Mouse (Mus musculus): ENCODE results near the gene Dner. TPM values are rescaled to one million over a fixed set of nuclear protein-coding genes. Genes with fewer than 3 reads are reported as not detected.

Gene Dner
- 100 to 1,000 TPM; 129 to 148 (median 141) TPM for total RNA-seq (2022)

DNA sequence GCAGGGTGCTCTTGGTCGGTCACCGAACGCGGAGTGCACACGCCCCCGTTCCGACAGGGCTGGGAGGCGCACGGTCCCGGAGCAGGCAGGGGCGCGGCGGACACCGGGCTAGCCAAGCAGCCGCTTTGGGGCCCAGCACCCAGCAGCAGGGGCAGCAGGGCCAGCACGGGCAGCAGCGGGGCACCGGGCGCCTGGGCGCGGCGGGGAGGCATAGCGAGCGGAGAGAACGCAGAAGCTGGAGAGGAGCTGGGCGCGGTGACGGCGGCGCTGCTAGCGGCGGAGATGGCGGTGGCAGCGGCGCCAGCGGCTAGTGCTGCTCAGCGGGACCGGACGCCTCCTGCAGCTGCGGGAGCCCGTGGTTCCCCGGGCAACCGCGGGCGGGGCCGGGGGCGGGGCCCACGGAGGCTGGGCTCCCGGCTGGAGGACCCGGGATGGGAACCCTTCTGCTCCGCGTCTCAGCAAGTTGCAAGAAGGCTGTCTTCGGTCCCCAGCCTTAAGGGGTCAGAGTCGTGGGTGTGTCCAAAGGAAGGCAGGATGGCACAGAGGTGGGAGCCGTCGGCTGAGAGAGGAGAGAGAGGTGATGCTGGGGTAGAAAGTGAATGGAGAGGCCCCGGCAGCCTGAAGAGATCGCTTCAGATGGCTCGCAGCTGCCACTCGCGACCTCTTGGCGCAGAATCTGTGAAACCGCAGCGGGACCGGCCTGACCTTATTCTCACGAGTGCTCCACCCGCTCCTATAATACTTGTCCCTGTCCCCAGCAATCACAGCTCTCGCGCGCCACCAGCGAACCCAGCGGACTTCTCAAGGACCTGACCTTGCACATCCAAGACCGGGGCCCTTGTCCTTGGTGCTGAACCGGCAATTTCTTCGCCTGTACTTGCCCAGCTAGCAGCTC, at the start of gene Dner:
Gene Dner, minus strand, starts transcription at position 705 of the 895 bp plus-strand sequence.
- DNase-seq (ENCODE audit: low spot score in 2 of 2), result peak; percentile 64 to 76

DNA sequence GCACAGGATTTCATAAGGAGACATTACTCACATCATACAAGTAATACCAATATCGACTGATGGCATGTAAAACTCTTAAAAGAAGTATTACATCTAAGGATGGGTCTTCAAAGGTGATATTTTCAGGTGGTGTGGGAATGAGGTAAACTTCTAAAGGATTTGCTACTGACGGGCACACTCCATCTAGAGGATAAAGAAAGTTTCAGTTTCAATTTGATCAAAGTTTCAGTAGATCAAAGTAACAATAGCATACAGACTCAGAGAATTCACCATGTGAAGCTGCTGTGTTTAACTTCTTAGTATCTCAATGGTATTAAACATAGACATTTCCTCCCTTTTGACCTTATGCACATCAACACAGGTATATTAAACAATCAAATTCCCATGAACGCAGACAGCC, 46.1 kb upstream of the Dner start:
- DNase-seq (ENCODE audit: low spot score in 2 of 2), result no peak

DNA sequence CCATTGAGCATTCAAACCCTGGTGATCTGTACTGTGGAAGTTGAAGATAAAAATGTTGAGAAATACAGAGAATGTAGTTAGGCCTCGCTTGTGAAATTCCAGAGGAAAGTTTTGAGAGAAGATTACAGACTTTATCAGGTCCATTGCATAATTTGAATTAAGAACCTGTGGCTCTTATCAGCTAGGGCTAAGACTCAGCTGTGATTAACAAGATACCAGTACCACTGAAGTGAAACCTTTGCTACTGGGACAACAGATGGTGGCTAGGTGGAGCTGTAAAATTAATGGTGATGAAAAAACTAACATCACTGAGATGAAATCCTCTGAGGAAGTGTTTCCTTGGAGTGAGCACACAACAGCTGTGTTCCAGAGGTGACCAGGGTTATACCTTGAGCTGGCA, 44.1 kb upstream of the Dner start:
- no peak for DNase-seq (ENCODE audit: low spot score in 2 of 2)

GRCm38 (mm10) chr1:84737097-84737496, 41.1 kb upstream of the Dner start:
- no peak for DNase-seq (ENCODE audit: low spot score in 2 of 2)

DNA sequence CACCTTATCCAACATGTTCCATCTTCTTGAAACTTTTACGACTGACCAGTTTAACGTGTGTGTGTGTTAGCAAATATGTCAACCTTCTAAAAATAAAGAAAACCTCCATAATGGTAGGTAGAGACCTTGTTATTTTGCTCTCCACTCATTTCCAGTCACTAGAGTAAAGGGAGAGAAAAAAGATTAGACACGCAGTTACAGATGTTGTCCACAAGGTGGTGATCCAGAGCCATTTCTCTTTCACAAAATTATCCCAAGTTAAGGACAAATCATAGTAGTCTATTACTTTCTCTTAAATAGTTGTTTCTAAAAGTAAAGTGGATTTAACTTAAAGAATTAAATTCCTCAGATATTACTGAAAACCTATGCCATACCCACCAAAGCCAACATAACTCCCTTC, 37.8 kb upstream of the Dner start:
- DNase-seq (ENCODE audit: low spot score in 2 of 2), result no peak

DNA sequence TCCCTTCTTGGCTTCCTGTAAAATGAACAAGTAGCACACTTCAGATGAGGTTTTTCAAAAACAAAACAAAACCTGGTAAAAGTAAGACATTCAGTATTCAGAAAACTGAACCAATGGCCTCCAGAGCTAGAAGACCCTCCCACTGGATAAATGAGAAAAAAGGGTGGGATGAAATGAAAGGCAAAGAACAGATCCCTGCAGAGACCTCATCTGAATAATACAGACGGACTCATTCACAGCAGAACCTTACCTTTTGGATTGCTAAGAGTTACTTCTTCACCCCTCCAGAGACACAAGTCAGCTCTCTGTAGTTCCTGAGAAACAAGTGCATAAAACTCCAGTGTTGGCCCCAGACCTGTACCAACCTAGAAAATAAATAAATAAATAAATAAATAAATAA, 35.7 kb upstream of the Dner start:
- no peak for DNase-seq (ENCODE audit: low spot score in 2 of 2)

- DNase-seq (ENCODE audit: low spot score in 2 of 2), result no peak
Measured at GRCm38 (mm10) chr1:84722841-84723240, 26.8 kb upstream of the Dner start.

DNA sequence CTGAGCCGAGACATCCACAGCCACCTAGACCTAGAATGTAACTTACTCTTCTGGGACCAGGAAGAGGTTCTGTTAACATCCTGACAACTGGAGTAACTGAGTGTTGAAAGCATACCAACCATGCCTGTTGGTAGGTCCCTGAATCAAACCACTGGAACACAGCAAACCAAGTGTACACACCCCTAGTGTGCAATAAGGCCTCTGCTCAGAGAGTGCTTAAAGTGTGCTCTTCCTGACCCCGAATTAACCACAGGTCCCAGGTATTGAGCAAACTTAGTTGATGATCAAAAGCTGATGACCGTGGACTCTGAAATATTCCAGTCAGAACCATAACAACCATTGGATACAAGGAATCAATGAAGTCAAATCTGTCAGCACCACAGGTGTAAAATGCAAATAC, 26.4 kb upstream of the Dner start:
- no peak for DNase-seq (ENCODE audit: low spot score in 2 of 2)

DNA sequence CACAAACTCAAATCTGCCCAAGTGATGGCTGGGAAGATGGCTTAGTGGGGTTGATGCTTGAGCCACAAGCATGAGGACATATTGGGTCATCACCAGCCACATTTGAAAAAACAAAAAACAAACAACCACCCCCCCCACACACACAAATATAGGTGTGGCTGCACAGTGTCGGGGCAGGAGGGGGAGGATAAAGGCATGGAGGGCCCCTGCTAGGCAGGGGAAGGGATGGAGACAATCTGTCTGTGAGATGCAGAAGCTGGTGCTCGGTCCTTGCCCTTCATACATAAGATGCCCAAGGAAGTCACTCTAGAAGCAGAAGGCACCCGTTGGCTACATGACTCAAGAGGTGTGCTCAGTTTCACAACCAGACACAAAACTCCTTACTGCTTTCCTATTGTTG, 25.9 kb upstream of the Dner start:
- DNase-seq (ENCODE audit: low spot score in 2 of 2), result no peak

GRCm38 (mm10) chr1:84709810-84710785, 14.1 kb upstream of the Dner start:
- DNase-seq (ENCODE audit: low spot score in 2 of 2), result peak; percentile 63 to 78

- no peak for DNase-seq (ENCODE audit: low spot score in 2 of 2)
Measured at GRCm38 (mm10) chr1:84709406-84709805, 13.4 kb upstream of the Dner start.

GRCm38 (mm10) chr1:84700254-84700653, 4.2 kb upstream of the Dner start:
- no peak for DNase-seq (ENCODE audit: low spot score in 2 of 2)

GRCm38 (mm10) chr1:84697136-84697535, 1.1 kb upstream of the Dner start:
- peak; percentile 50 to 55 for DNase-seq (ENCODE audit: low spot score in 2 of 2)

GRCm38 (mm10) chr1:84694688-84695474, 1.1 kb downstream of the Dner start:
- peak; percentile 26 to 56 for DNase-seq (ENCODE audit: low spot score in 2 of 2)

- no peak for DNase-seq (ENCODE audit: low spot score in 2 of 2)
Measured at GRCm38 (mm10) chr1:84677910-84678309, 18.1 kb downstream of the Dner start.

- no peak for DNase-seq (ENCODE audit: low spot score in 2 of 2)
Measured at GRCm38 (mm10) chr1:84668100-84668846, 27.7 kb downstream of the Dner start.

- peak in 1 of 2 experiments; percentile 15 for DNase-seq (ENCODE audit: low spot score in 2 of 2)
Measured at GRCm38 (mm10) chr1:84667660-84668059, 28.4 kb downstream of the Dner start.

- no peak for DNase-seq (ENCODE audit: low spot score in 2 of 2)
Measured at GRCm38 (mm10) chr1:84664377-84665118, 31.5 kb downstream of the Dner start.

GRCm38 (mm10) chr1:84646781-84647180, 49.2 kb downstream of the Dner start:
- no peak for DNase-seq (ENCODE audit: low spot score in 2 of 2)

DNA sequence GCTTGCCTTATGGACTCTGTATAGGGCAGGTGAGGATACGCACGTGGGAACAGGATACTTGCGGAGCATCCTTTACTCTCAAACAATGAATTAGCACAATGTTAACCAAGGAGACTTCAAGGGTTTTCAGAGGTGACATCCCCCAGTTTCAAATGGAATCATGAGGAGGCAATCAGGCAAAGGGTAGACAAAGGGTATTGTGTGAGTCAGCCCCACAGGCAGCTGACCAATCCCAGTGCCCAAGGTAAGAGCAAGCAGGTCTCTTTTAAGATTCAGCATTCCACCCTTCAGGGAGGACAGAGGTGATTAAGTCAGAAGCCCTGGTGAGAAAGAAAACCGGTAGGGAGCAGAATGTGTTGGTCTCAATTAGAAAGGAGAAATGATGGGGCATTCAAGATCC, 55.6 kb downstream of the Dner start:
- no peak for DNase-seq (ENCODE audit: low spot score in 2 of 2)
